Mouse (Mus musculus): ENCODE data around the gene Abr.

- TF ChIP-seq POLR2A (IDR thresholded peaks at IDR 0.05; ENCODE audit: borderline replicate concordance, extremely low read depth, insufficient read depth, insufficient read length, poor library complexity, severe bottlenecking) (no peak), CTCF (IDR thresholded peaks at IDR 0.05; ENCODE audit: borderline replicate concordance, extremely low read depth, insufficient read depth, insufficient read length) (no peak)
Measured at GRCm38 (mm10) chr11:76385017-76385416, 237.1 kb downstream of the Abr start.

Data from brain, embryonic 14.5 days (tissue).